Mouse (Mus musculus) megakaryocyte, embryonic 14.5 days (primary cell): ENCODE results near the gene 9930104L06Rik.

Source experiments
- FLI1 ChIP-seq: IDR thresholded peaks from 2 replicates; pipeline ENCODE4 v1.6.1; 2012; ENCODE audit warnings: low read length, inconsistent platforms, mixed read lengths
- GATA1 ChIP-seq: IDR thresholded peaks from 3 replicates; pipeline ENCODE4 v1.6.1; 2012; ENCODE audit warnings: mixed read lengths, low read length, inconsistent platforms, borderline replicate concordance

DNA sequence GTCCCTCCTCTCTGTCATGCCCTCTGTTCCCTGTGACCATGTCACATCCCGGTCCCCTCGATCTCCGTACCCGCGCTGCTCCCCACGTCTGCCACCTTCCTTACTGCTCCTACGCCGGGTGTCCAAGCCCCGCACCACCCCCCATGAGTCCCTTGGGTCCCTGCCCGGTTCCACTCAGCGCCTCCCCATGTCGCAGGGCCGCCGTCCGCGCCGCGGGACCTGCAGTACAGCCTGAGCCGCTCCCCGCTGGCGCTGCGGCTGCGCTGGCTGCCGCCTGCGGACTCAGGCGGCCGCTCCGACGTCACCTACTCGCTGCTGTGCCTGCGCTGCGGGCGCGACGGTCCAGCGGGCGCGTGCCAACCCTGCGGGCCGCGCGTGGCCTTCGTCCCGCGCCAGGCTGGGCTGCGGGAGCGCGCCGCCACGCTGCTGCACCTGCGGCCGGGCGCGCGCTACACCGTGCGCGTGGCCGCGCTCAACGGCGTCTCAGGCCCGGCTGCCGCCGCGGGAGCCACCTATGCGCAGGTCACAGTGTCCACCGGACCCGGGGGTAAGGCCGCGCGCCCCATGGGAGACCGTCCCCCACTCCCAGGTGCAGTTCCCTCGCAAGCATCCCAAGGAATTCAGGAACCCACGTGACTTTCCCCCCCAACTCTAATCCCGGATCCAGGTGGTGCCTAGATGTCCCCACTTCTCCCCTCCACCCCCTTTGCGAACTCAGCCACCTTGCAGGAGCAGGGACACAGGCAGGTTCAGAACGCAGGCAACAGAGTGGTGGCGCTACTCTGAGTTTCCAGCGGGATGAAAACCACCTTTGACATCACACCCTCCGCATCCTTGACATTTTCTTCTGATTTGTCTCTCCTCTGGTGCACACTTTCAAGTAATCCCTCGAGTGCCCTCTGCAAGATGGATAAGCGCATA lies 42.1 kb upstream of the 9930104L06Rik start:
- no peak for TF ChIP-seq GATA1
- TF ChIP-seq FLI1: no peak
